Mouse (Mus musculus): Measurements from ENCODE around the gene Suclg1. TPM values are rescaled to one million over a fixed set of nuclear protein-coding genes. Genes with fewer than 3 reads are reported as not detected.

Gene Suclg1
- polyA plus RNA-seq (2012): 93.5 and 108 TPM in 2 replicates

GRCm38 (mm10) chr6:73248237-73249048 is at the start of gene Suclg1:
Gene Suclg1 (plus strand): TSS chr6:73248382.

GRCm38 (mm10) chr6:73221189-73221957 is 26.8 kb upstream of the Suclg1 start, which contains the start of gene Dnah6:
Gene Dnah6 (minus strand): TSS chr6:73221651.

Other genes with a start within 250 kb of the Suclg1 start
- under 0.01 TPM in 1 of 2 replicates, not detected in the other for gene Dnah6, start 26.7 kb upstream of the Suclg1 start, polyA plus RNA-seq (2012)
- gene 4931417E11Rik, start 221.3 kb downstream of the Suclg1 start, polyA plus RNA-seq (2012): not detected in 2 replicates

Data from megakaryocyte-erythroid progenitor cell, adult 5 weeks (primary cell).